Mouse (Mus musculus) layer of hippocampus, adult 9-10 months (tissue): ENCODE measurements around the gene Hmox2.

Experiments
- DNase-seq: peaks from one replicate; pipeline ENCODE4 v3.0.0; 2022; ENCODE audit warnings: low spot score

Gene Hmox2

DNA sequence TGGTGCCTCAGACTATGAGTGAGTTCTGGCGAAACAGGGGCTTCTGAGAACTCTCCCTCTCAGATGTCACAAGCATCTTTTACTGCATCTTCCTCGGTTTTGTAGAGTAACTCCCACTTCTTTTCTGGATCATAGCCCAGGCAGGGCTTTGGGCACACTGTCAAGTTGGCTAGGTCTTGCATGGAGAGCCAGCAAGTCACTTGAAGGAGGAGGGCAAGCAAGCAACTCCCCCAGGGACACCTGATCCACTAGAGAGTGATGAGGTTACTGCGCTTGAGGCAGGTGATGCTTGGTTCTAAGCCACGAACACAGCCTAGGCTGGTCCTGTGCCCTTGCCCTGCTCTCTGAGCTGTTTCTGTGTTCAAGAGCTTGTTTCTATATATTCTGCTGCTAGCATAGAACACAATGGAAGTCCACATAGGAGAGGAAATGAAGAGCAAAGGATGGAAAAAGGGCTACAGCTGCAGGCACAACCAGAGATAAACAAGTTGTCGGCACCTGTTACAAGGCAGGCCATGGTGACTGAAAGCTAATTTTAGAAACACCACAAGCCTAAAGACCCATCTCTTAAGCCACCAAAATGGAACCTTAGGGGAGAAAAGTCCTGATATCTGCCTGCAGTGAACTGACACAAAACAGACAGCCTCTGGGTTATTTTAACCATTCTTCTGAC, 55.5 kb downstream of the Hmox2 start:
- DNase-seq = no peak

DNA sequence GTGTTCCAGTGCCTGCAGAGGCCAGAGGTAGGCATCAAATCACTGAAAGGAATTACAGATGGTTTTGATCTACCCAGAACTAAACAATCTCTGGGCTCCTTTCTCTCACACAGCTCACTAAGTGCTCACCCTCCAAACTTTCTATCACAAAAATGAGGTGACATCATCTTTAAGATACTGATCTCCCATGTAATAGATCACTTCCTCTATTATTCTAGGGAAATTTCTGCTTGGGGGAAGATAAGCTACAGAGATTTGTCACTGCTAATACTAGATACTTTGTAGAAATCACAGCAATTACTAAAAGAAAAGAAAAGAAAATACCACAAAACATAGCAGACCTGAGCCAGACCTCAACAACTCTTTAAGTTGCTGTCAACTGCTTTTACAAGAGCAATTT, 56.4 kb downstream of the Hmox2 start:
- DNase-seq = no peak

DNA sequence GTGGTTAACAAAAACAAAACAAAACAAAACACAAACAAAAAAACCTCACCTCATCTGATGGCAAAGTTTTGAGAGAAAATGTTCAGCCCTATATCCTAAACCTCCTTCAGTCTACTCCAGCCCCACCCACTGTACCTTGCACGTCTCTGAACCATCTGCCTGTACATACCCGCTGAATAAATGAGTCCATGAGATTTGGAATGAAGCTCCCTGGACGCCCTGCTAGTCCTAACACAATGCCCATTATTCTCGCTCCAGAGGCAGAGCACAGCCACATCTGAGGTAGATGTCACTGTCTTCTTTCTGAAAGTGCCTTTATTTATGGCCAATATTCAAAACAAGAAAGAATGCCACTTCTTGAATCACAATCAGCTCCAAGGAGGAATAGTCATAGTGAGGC, 59.5 kb downstream of the Hmox2 start:
- no peak for DNase-seq

DNA sequence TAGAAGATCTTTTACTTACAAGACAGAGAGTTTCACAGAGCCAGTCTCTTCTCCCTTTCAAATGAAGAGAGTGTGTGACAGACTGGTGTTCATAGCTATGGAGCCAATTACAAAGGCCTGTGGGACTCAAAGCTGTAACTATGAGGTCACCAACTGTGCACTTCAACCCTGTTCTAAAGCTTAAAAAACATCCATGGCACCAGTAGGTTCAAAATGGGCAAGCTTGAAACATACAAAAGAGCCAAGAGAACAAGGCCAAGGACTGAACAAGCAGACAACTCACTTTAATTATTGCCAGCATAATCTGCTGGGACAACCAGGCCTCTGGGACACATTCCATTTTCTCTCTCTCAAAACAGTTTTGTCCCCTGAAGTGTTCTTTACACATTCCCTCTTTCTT, 62.0 kb downstream of the Hmox2 start:
- DNase-seq = no peak

DNA sequence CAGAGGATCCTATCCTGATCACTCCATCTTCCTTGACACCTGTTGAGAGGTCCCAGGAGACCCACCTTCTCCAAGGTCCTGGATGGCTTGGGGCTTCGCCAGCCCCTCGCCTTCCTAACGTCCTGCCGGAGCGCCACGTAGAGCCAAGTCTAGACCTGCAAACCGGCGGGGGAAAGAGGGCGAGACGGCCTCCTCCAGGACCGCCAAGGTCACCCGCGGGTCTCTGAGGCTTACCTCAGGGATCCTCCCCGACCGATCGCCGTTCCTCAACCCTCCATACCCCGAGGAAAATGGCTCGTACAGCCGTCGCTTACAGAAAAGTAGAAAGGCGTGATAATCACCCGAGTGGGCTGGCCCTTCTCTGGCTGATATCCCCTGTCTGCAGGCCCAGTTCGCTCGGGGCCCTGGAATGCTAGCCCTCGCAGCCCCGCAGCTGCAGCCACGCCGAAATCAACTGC, 63.2 kb downstream of the Hmox2 start:
- DNase-seq = no peak

DNA sequence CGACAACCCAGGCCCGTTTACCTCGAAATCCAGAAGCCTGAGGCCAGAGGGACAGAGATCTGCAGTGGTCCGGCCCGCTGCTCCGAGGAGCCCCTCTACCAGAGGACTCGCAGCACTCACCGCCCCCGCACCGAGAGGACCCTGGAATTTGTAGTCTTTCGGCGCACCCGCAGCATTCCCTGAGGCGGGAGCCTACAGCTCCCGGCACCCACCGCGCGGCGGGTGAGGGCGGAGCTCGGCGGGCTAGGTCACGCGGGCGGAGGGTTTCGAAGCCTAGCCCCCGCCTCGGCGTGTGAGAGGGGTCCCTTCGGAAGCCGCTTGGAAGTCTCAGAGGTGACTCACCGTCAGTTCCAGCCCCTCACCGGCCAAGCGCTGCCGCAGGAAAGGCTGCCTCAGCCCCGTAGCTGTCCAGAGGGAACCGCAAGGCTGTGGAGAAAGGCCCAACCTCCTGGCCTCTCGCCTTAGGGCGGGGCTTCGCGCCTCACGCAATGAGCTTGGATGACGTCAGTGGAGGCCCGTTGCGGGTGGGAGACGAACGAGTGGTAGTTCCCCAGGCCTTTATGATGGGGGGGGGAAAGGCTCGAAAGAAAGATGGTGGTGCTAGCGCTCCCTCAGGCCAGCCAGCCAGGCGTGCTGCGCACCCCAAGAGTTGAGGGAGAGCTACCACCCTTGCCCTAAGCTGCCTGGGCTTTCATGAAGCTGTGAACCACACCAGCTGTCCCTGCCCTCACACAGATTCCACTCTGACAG, 63.8 kb downstream of the Hmox2 start, which contains the start of gene Cdip1:
TSS of gene Cdip1 (minus strand) at position 483 of the 750 bp plus-strand sequence.
- peak; percentile 96 for DNase-seq

DNA sequence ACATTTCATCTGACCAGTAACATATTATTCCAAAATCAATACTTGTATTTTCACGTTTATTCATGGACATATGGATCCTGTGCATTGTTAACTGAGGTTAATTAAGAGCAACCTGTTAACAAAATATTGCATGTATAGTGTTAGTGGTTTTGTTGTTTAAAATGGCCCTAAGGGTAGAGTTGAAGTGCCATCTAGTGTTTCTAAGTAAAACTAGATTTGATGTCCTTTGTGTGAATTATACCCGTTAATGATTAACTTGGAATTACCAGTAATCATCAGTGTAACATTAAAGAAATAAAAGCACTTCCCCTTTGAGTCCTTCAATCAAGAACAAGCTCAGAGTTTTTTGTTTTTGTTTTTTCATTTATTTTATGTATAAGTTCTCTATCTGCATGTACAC, 65.2 kb downstream of the Hmox2 start:
- DNase-seq = no peak

DNA sequence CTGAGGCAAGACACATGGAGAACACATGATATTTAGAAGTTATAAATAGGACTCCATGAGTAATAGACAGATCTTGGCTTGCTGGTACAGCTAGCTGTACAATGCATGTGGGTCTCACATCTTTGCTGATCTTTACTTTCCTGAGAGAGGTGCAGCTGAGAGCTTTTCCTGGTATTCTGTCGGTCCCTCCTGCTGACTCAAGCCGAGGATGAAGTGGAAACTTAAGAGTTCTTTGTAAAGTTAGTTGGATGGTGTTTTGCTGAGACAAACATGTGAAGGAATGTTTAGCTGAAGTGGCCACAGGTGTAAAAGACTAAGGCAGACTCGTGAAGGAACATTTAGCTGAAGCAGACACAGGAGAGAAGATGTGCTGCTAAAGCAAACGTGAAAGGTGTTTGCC, 70.5 kb downstream of the Hmox2 start:
- no peak for DNase-seq
